Mouse (Mus musculus): ENCODE results near the gene Frg2f1. TPM values are rescaled to one million over a fixed set of nuclear protein-coding genes. Genes with fewer than 3 reads are reported as not detected.
A peak's percentile ranks its signal among the peaks of the same experiment; 100 is the strongest.

Gene Frg2f1
- polyA plus RNA-seq, 2 experiments from 2014 or later = 1.4 to 1.8 TPM

- ATAC-seq = peak; percentile 77
These were observed 46.9 kb downstream of the Frg2f1 start, which contains the start of gene Rimkla for GRCm38 (mm10) chr4:119492291-119492932. TSS of gene Rimkla (minus strand) at chr4:119492628.

DNA sequence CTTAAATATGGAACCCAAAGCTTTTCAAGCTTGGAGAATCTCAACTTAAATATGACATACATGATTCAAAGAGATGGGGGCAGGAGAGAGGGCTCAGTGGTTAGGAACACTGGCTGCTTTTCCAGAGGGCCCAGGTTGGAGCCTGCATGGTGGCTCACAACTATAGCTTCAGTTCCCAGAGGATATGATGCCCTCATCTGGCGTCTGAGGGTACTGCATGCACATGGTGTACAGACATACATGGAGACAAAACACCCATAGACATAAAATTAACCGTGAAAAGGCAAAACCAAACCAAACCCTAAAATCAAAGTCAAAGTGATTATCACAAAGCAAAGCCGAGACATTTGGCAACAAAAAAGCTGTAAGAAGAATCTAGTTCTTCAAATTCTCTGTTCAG is 48.5 kb downstream of the Frg2f1 start:
- ATAC-seq = no peak

- ATAC-seq = no peak
These were observed 49.7 kb downstream of the Frg2f1 start for GRCm38 (mm10) chr4:119489666-119490065.

- no peak for ATAC-seq
These were observed 54.4 kb downstream of the Frg2f1 start for GRCm38 (mm10) chr4:119484882-119485281.

GRCm38 (mm10) chr4:119483051-119483450 is 56.3 kb downstream of the Frg2f1 start:
- ATAC-seq = no peak

Other genes with a start within 250 kb of the Frg2f1 start
- 100 to 1,000 TPM; 172 to 180 TPM for gene Ybx1, start 244.9 kb downstream of the Frg2f1 start, polyA plus RNA-seq (2017; shearing (Covaris generic))
- gene Ppih, start 219.0 kb downstream of the Frg2f1 start, polyA plus RNA-seq (2017; shearing (Covaris generic)) = 10 to 100 TPM; 38.7 to 42.8 TPM
- 1 to 10 TPM; 4.9 to 8.4 TPM for gene Ccdc30, start 124.0 kb downstream of the Frg2f1 start, polyA plus RNA-seq (2017; shearing (Covaris generic))
- 10 to 100 TPM; 57.1 to 59.9 TPM for gene Ppcs, start 117.1 kb downstream of the Frg2f1 start, polyA plus RNA-seq (2017; shearing (Covaris generic))
- not detected for gene Zmynd12, start 116.7 kb downstream of the Frg2f1 start, polyA plus RNA-seq (2017; shearing (Covaris generic))
- under 1 TPM; 0.14 to 0.19 TPM for gene Rimkla, start 46.9 kb downstream of the Frg2f1 start, polyA plus RNA-seq (2017; shearing (Covaris generic))
- 10 to 100 TPM in 1 of 2 experiments, 1 to 10 TPM in 1; 9.4 to 11.7 TPM for gene Foxj3, start 2.5 kb downstream of the Frg2f1 start, polyA plus RNA-seq (2017; shearing (Covaris generic))
- not detected for gene Guca2a, start 98.2 kb upstream of the Frg2f1 start, polyA plus RNA-seq (2017; shearing (Covaris generic))
- gene Guca2b, start 119.4 kb upstream of the Frg2f1 start, polyA plus RNA-seq (2017; shearing (Covaris generic)) = not detected
- 10 to 100 TPM; 21.0 to 25.2 TPM for gene Hivep3, start 194.3 kb upstream of the Frg2f1 start, polyA plus RNA-seq (2017; shearing (Covaris generic))